Mouse (Mus musculus) heart, embryonic 13.5 days (tissue): ENCODE measurements around the gene Kcnn3. TPM values are rescaled to one million over a fixed set of nuclear protein-coding genes. Genes with fewer than 3 reads are reported as not detected.

Experiments
- ATAC-seq: fragments of 200-750 bp; cut with Nextera tagmentation; 2 replicates; pipeline ENCODE4 v1.8.0; 2017; ENCODE audit warnings: moderate TSS enrichment; ENCODE audit not compliant: insufficient number of reproducible peaks, low FRiP score, low TSS enrichment; ENCODE audit errors: extremely low read depth
- H3K27ac ChIP-seq: fragments of 300-500 bp; sonication (generic); replicated peaks from 2 replicates; pipeline ENCODE4 v1.5.1; 2015; ENCODE audit warnings: moderate library complexity, mild to moderate bottlenecking, inconsistent platforms
- H3K27me3 ChIP-seq: fragments of 300-500 bp; sonication (generic); replicated peaks from 2 replicates; pipeline ENCODE4 v1.6.1; 2015; ENCODE audit warnings: mild to moderate bottlenecking, inconsistent platforms
- H3K36me3 ChIP-seq: fragments of 300-500 bp; sonication (generic); 2 replicates; pipeline ENCODE4 v1.6.1; 2015; ENCODE audit warnings: mild to moderate bottlenecking, inconsistent platforms
- H3K4me1 ChIP-seq: fragments of 300-500 bp; sonication (generic); 2 replicates; pipeline ENCODE4 v1.6.1; 2015; ENCODE audit warnings: inconsistent platforms
- H3K4me2 ChIP-seq: fragments of 300-500 bp; sonication (generic); 2 replicates; pipeline ENCODE4 v1.6.1; 2015; ENCODE audit warnings: inconsistent platforms, mild to moderate bottlenecking, moderate library complexity
- H3K4me3 ChIP-seq: fragments of 300-500 bp; sonication (generic); 2 replicates; pipeline ENCODE4 v1.5.1; 2015; ENCODE audit warnings: moderate library complexity, mild to moderate bottlenecking, inconsistent platforms
- H3K9ac ChIP-seq: fragments of 300-500 bp; sonication (generic); 2 replicates; pipeline ENCODE4 v1.6.1; 2015; ENCODE audit warnings: inconsistent platforms, mild to moderate bottlenecking, moderate library complexity
- H3K9me3 ChIP-seq: fragments of 300-500 bp; sonication (generic); 2 replicates; pipeline ENCODE4 v1.6.1; 2016; ENCODE audit warnings: inconsistent platforms
- WGBS: fragments of 180-500 bp; shearing (Covaris S2); methylation state at CpG from one replicate; pipeline ENCODE4 v1.1.7; 2015; ENCODE audit warnings: mixed read lengths; 5-methylcytosine and 5-hydroxymethylcytosine counted together
- polyA plus RNA-seq: library from polyadenylated mRNA; unstranded; fragments of >200 nt; fragmentation: Nextera tagmentation; extraction: Ambion mirVana; gene quantifications from 2 replicates; pipeline ENCODE4 v1.2.1, GENCODE M21; 2015

The Kcnn3 gene
- polyA plus RNA-seq, 1 experiment from 2014 or later: 2.3 TPM

- H3K9ac ChIP-seq: no peak overlapping the region
- H3K4me2 ChIP-seq: no peak overlapping the region
- H3K36me3 ChIP-seq: no peaks in the 10 kb centered on the region
- H3K4me1 ChIP-seq: peaks cover 26% of the 10 kb centered on the region
- ATAC-seq: no peak
- 70% methylated on average over 3 of the region's 3 CpGs for WGBS
- H3K9me3 ChIP-seq: no peaks in the 10 kb centered on the region
- H3K27ac ChIP-seq: no peak overlapping the region
- H3K4me3 ChIP-seq: no peak overlapping the region
- H3K27me3 ChIP-seq: peaks cover 14% of the 10 kb centered on the region; the same call in 1 of the 2 replicates
These were observed 71.5 kb downstream of the Kcnn3 start for GRCm38 (mm10) chr3:89591461-89591860.

DNA sequence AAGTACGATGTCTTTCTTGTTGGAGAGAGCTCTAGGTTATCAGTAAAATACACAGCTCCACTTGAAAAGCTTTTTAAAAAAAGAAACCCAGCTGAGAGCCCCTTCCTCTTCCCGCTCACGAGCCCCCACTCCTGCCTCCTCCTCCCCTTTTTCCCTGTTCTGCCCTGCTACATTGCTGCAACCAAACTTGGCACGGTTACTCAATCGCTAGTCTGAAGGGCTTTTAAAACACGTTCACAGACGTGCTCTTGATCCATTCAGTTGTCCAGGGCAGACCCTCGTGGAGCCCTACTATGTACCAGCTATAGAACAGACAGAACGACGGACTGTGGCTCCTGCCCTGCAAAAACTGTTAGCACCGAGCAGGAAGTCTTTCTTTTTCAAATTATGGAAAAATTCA, 72.8 kb downstream of the Kcnn3 start:
- Histone ChIP-seq H3K36me3 (no peaks in the 10 kb centered on the region), H3K4me1 (peaks cover 26% of the 10 kb centered on the region), H3K27me3 (peaks cover 9% of the 10 kb centered on the region; the same call in 1 of the 2 replicates), H3K4me2 (no peak overlapping the region), H3K4me3 (no peak overlapping the region), H3K27ac (no peak overlapping the region), H3K9ac (no peak overlapping the region), H3K9me3 (no peaks in the 10 kb centered on the region)
- no peak for ATAC-seq
- WGBS: 30% methylated on average over 11 of the region's 11 CpGs

- Histone ChIP-seq H3K9ac (no peak overlapping the region), H3K27ac (no peak overlapping the region), H3K27me3 (peaks cover 9% of the 10 kb centered on the region; the same call in 1 of the 2 replicates), H3K4me1 (peaks cover 26% of the 10 kb centered on the region), H3K4me2 (no peak overlapping the region), H3K36me3 (no peaks in the 10 kb centered on the region), H3K4me3 (no peak overlapping the region), H3K9me3 (no peaks in the 10 kb centered on the region)
- no peak for ATAC-seq
- WGBS: 72% methylated on average over 10 of the region's 10 CpGs
These were observed 73.6 kb downstream of the Kcnn3 start for GRCm38 (mm10) chr3:89593524-89593923.

- peaks cover 9% of the 10 kb centered on the region; the same call in 1 of the 2 replicates for H3K27me3 ChIP-seq
- H3K36me3 ChIP-seq: no peaks in the 10 kb centered on the region
- H3K9ac ChIP-seq: no peak overlapping the region
- peaks cover 8% of the 10 kb centered on the region for H3K4me1 ChIP-seq
- H3K9me3 ChIP-seq: 0 out of 2 replicates have a peak, but pooled peaks cover 6% of the 10 kb centered on the region
- WGBS: 81% methylated on average over 7 of the region's 7 CpGs
- H3K4me2 ChIP-seq: no peak overlapping the region
- H3K27ac ChIP-seq: no peak overlapping the region
- no peak for ATAC-seq
- no peak overlapping the region for H3K4me3 ChIP-seq
These were observed 78.4 kb downstream of the Kcnn3 start for GRCm38 (mm10) chr3:89598361-89598760.

DNA sequence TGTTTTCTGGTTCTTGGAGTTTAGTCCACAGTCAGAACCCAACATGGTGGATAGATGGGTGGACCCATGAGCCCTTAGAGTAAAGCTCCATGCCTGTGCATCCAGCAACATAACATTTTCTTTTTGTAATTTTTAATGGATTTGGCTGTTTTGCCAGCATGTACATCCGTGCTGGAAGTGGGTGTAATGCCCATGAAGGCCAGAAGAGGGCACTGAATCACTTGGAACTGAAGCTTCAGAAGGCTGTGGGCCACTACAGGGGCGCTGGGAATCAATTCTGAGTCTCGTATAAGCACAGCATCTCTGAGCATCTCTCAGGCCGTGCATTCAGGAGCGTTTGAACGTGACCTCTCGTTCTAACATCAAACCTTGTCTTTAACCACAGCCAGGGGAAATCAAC, 79.0 kb downstream of the Kcnn3 start:
- Histone ChIP-seq H3K36me3 (no peaks in the 10 kb centered on the region), H3K4me3 (no peak overlapping the region), H3K27me3 (peaks cover 7% of the 10 kb centered on the region; the same call in 1 of the 2 replicates), H3K27ac (no peak overlapping the region), H3K4me1 (0 out of 2 replicates have a peak, but pooled peaks cover 4% of the 10 kb centered on the region), H3K4me2 (no peak overlapping the region), H3K9me3 (0 out of 2 replicates have a peak, but pooled peaks cover 6% of the 10 kb centered on the region), H3K9ac (no peak overlapping the region)
- no peak for ATAC-seq
- WGBS: 90% methylated on average over 7 of the region's 7 CpGs

DNA sequence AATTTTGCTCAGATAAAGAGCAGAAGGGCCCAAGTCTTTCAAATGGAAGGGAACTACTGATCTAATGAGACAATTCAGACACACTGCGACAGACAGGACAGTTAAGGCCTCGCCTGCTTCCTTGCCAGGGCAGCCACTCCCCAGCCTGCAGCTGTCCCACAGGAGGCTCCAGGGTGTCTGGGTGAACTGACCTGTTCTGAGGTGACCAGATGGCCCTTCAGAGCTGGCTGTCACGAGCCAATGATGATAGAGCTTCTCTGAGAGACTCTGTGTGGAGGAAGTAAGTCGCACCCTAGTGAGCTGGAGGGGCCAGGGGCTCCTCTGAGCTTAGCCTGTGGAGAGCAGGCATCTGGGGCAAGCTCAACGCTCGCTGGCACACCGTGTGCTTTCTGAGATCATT, 81.1 kb downstream of the Kcnn3 start:
- 0 out of 2 replicates have a peak, but pooled peaks cover 4% of the 10 kb centered on the region for H3K4me1 ChIP-seq
- H3K27me3 ChIP-seq: no peaks in the 10 kb centered on the region; the same call in 1 of the 2 replicates
- H3K36me3 ChIP-seq: no peaks in the 10 kb centered on the region
- no peak overlapping the region for H3K4me3 ChIP-seq
- 0 out of 2 replicates have a peak, but pooled peaks cover 6% of the 10 kb centered on the region for H3K9me3 ChIP-seq
- H3K27ac ChIP-seq: no peak overlapping the region
- no peak for ATAC-seq
- WGBS: 30% methylated on average over 7 of the region's 7 CpGs
- H3K4me2 ChIP-seq: no peak overlapping the region
- H3K9ac ChIP-seq: no peak overlapping the region

DNA sequence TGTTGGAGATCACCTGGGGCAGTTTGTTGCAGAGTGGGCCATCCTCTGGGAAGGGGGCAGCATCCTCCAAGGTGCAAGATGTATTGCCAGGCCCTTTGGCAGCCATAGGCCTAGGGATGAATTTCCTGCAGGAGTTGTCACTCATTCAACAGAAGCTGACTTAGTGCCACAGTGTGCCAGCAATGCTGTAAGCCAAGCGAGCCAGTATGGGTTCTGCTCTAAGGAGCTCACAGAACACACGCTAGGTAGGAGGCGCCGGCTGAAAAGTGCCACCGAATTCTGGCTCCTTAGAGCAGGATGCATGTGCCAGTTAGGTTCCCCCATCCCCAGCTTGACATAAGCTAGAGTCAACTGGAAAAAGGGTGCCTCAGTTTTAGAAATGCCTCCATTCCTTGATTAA, 83.3 kb downstream of the Kcnn3 start:
- H3K27me3 ChIP-seq: no peaks in the 10 kb centered on the region
- 0 out of 2 replicates have a peak, but pooled peaks cover 6% of the 10 kb centered on the region for H3K9me3 ChIP-seq
- no peaks in the 10 kb centered on the region for H3K36me3 ChIP-seq
- H3K27ac ChIP-seq: no peak overlapping the region
- 0 out of 2 replicates have a peak, but pooled peaks cover 4% of the 10 kb centered on the region for H3K4me1 ChIP-seq
- no peak overlapping the region for H3K9ac ChIP-seq
- H3K4me3 ChIP-seq: no peak overlapping the region
- no peak overlapping the region for H3K4me2 ChIP-seq
- WGBS: 82% methylated on average over 5 of the region's 5 CpGs
- ATAC-seq: no peak

- H3K4me2 ChIP-seq: no peak overlapping the region
- H3K27me3 ChIP-seq: no peaks in the 10 kb centered on the region; the same call in 1 of the 2 replicates
- H3K9me3 ChIP-seq: no peaks in the 10 kb centered on the region
- H3K27ac ChIP-seq: no peak overlapping the region
- no peak overlapping the region for H3K9ac ChIP-seq
- H3K36me3 ChIP-seq: no peaks in the 10 kb centered on the region
- 0 out of 2 replicates have a peak, but pooled peaks cover 4% of the 10 kb centered on the region for H3K4me1 ChIP-seq
- 75% methylated on average over 5 of the region's 5 CpGs for WGBS
- no peak for ATAC-seq
- no peak overlapping the region for H3K4me3 ChIP-seq
These were observed 85.3 kb downstream of the Kcnn3 start for GRCm38 (mm10) chr3:89605235-89605634.

GRCm38 (mm10) chr3:89607327-89607726, 87.4 kb downstream of the Kcnn3 start:
- Histone ChIP-seq H3K4me2 (no peak overlapping the region), H3K9ac (no peak overlapping the region), H3K36me3 (no peaks in the 10 kb centered on the region), H3K27ac (no peak overlapping the region), H3K4me3 (no peak overlapping the region), H3K4me1 (no peaks in the 10 kb centered on the region), H3K9me3 (no peaks in the 10 kb centered on the region), H3K27me3 (no peaks in the 10 kb centered on the region; the same call in 1 of the 2 replicates)
- ATAC-seq: no peak
- 70% methylated on average over 1 of the region's 1 CpGs for WGBS

- ATAC-seq: no peak
- H3K9ac ChIP-seq: no peak overlapping the region
- no peaks in the 10 kb centered on the region; the same call in 1 of the 2 replicates for H3K27me3 ChIP-seq
- no peaks in the 10 kb centered on the region for H3K9me3 ChIP-seq
- no peak overlapping the region for H3K4me2 ChIP-seq
- H3K27ac ChIP-seq: no peak overlapping the region
- WGBS: 65% methylated on average over 5 of the region's 5 CpGs
- H3K4me1 ChIP-seq: peaks cover 19% of the 10 kb centered on the region
- H3K4me3 ChIP-seq: no peak overlapping the region
- no peaks in the 10 kb centered on the region for H3K36me3 ChIP-seq
These were observed 92.1 kb downstream of the Kcnn3 start for GRCm38 (mm10) chr3:89612048-89612447.

- H3K36me3 ChIP-seq: no peaks in the 10 kb centered on the region
- no peak overlapping the region for H3K4me3 ChIP-seq
- H3K27ac ChIP-seq: peak overlapping the region; percentile 68
- peaks cover 19% of the 10 kb centered on the region for H3K4me1 ChIP-seq
- peak overlapping the region; percentile 44 for H3K4me2 ChIP-seq
- ATAC-seq: no peak
- H3K9me3 ChIP-seq: no peaks in the 10 kb centered on the region
- WGBS: 28% methylated on average over 18 of the region's 18 CpGs
- H3K27me3 ChIP-seq: no peaks in the 10 kb centered on the region; the same call in 1 of the 2 replicates
- H3K9ac ChIP-seq: peak overlapping the region; percentile 50; the same call in 1 of the 2 replicates
These were observed 93.9 kb downstream of the Kcnn3 start for GRCm38 (mm10) chr3:89613526-89614523.
